Mouse (Mus musculus) forebrain, embryonic 16.5 days (tissue): Measurements from ENCODE around the gene Cdk5r1. TPM values are rescaled to one million over a fixed set of nuclear protein-coding genes. Genes with fewer than 3 reads are reported as not detected.
"Not testable (repeated sequence)": the region's sequence is repeated elsewhere in the genome, so short reads cannot be mapped to it uniquely, and the experiment has no call there.

Source experiments
- ATAC-seq: fragments of 200-750 bp; cut with Nextera tagmentation; 2 replicates; pipeline ENCODE4 v1.8.0; 2017; ENCODE audit warnings: mild to moderate bottlenecking, moderate library complexity
- H3K27ac ChIP-seq: fragments of 300-500 bp; sonication (generic); 2 replicates; pipeline ENCODE4 v1.5.1; 2014; ENCODE audit warnings: low read length, control low read depth
- H3K27me3 ChIP-seq: fragments of 300-500 bp; sonication (generic); replicated peaks from 2 replicates; pipeline ENCODE4 v1.6.1; 2014; ENCODE audit warnings: low read length; ENCODE audit not compliant: control insufficient read depth, insufficient read depth
- H3K36me3 ChIP-seq: fragments of 300-500 bp; sonication (generic); 2 replicates; pipeline ENCODE4 v1.6.1; 2014; ENCODE audit not compliant: control insufficient read depth, insufficient read depth
- H3K4me1 ChIP-seq: fragments of 300-500 bp; sonication (generic); replicated peaks from 2 replicates; pipeline ENCODE4 v1.6.1; 2014; ENCODE audit warnings: low read length; ENCODE audit not compliant: control insufficient read depth, insufficient read depth
- H3K4me2 ChIP-seq: fragments of 300-500 bp; sonication (generic); 2 replicates; pipeline ENCODE4 v1.6.1; 2014; ENCODE audit warnings: mild to moderate bottlenecking, low read length, control low read depth
- H3K4me3 ChIP-seq: fragments of 300-500 bp; sonication (generic); replicated peaks from 2 replicates; pipeline ENCODE4 v1.5.1; 2014; ENCODE audit warnings: mild to moderate bottlenecking, low read length, control low read depth
- H3K9ac ChIP-seq: fragments of 300-500 bp; sonication (generic); replicated peaks from 2 replicates; pipeline ENCODE4 v1.6.1; 2014; ENCODE audit warnings: low read depth, low read length, control low read depth
- H3K9me3 ChIP-seq: fragments of 300-500 bp; sonication (generic); 2 replicates; pipeline ENCODE4 v1.6.1; 2016; ENCODE audit warnings: low read length; ENCODE audit not compliant: control insufficient read depth
- whole genome bisulfite sequencing: fragments of 180-500 bp; shearing (Covaris S2); extraction: QIAGEN DNeasy Blood & Tissue Kit; methylation state at CpG from one replicate; pipeline ENCODE4 v1.1.7; 2014; 5-methylcytosine and 5-hydroxymethylcytosine counted together
- polyA plus RNA-seq: library from polyadenylated mRNA; unstranded; fragments of >200 nt; fragmentation: Nextera tagmentation; extraction: Ambion mirVana; gene quantifications from 2 replicates; pipeline ENCODE4 v1.2.1, GENCODE M21; 2015

The Cdk5r1 gene
- polyA plus RNA-seq, 1 experiment from 2014 or later = 109 TPM

- no peak for ATAC-seq
- Histone ChIP-seq H3K9me3 (no peaks in the 10 kb centered on the region), H3K4me3 (no peak overlapping the region), H3K4me1 (no peaks in the 10 kb centered on the region), H3K36me3 (peaks cover 12% of the 10 kb centered on the region), H3K9ac (no peak overlapping the region), H3K27ac (no peak overlapping the region), H3K4me2 (no peak overlapping the region), H3K27me3 (no peaks in the 10 kb centered on the region)
- WGBS = 100% methylated on average over 1 of the region's 1 CpGs
Observed at GRCm38 (mm10) chr11:80453198-80453597, 23.6 kb upstream of the Cdk5r1 start.

GRCm38 (mm10) chr11:80463605-80464130, 13.2 kb upstream of the Cdk5r1 start:
- WGBS = 90% methylated on average over 4 of the region's 4 CpGs
- not testable (repeated sequence) for H3K27me3 ChIP-seq, H3K4me2 ChIP-seq, ATAC-seq, H3K9ac ChIP-seq, H3K4me3 ChIP-seq, H3K4me1 ChIP-seq, H3K27ac ChIP-seq, H3K9me3 ChIP-seq
- H3K36me3 ChIP-seq = peaks cover 30% of the 10 kb centered on the region

- H3K9ac ChIP-seq = no peak overlapping the region
- peaks cover 9% of the 10 kb centered on the region; the same call in 1 of the 2 replicates for H3K36me3 ChIP-seq
- H3K27ac ChIP-seq = peak overlapping the region; percentile 88
- H3K4me1 ChIP-seq = peaks cover 12% of the 10 kb centered on the region
- H3K27me3 ChIP-seq = no peaks in the 10 kb centered on the region
- no peaks in the 10 kb centered on the region for H3K9me3 ChIP-seq
- H3K4me2 ChIP-seq = no peak overlapping the region
- no peak overlapping the region for H3K4me3 ChIP-seq
- 73% methylated on average over 16 of the region's 16 CpGs for WGBS
- ATAC-seq = no peak
Observed at GRCm38 (mm10) chr11:80471836-80472605, 4.8 kb upstream of the Cdk5r1 start.

GRCm38 (mm10) chr11:80474175-80474691, 2.6 kb upstream of the Cdk5r1 start:
- 43% methylated on average over 2 of the region's 2 CpGs for WGBS
- H3K4me3 ChIP-seq = no peak overlapping the region
- ATAC-seq = no peak
- H3K27me3 ChIP-seq = no peaks in the 10 kb centered on the region
- H3K27ac ChIP-seq = 0 out of 2 replicates have a peak overlapping the region, but pooled peaks have one; percentile 16
- peak overlapping the region; percentile 22; the same call in 1 of the 2 replicates for H3K9ac ChIP-seq
- no peak overlapping the region for H3K4me2 ChIP-seq
- H3K4me1 ChIP-seq = peaks cover 12% of the 10 kb centered on the region
- H3K9me3 ChIP-seq = no peaks in the 10 kb centered on the region
- peaks cover 8% of the 10 kb centered on the region; the same call in 1 of the 2 replicates for H3K36me3 ChIP-seq

GRCm38 (mm10) chr11:80474846-80475245, 2.0 kb upstream of the Cdk5r1 start:
- ATAC-seq = no peak
- H3K36me3 ChIP-seq = peaks cover 6% of the 10 kb centered on the region; the same call in 1 of the 2 replicates
- no peak overlapping the region for H3K4me3 ChIP-seq
- WGBS = 91% methylated on average over 11 of the region's 11 CpGs
- H3K27ac ChIP-seq = no peak overlapping the region
- peaks cover 13% of the 10 kb centered on the region for H3K4me1 ChIP-seq
- no peak overlapping the region for H3K4me2 ChIP-seq
- H3K9ac ChIP-seq = no peak overlapping the region
- no peaks in the 10 kb centered on the region for H3K9me3 ChIP-seq
- H3K27me3 ChIP-seq = no peaks in the 10 kb centered on the region

GRCm38 (mm10) chr11:80475544-80475943, 1.3 kb upstream of the Cdk5r1 start:
- H3K27me3 ChIP-seq = no peaks in the 10 kb centered on the region
- WGBS = 86% methylated on average over 9 of the region's 9 CpGs
- H3K36me3 ChIP-seq = peaks cover 6% of the 10 kb centered on the region; the same call in 1 of the 2 replicates
- no peak overlapping the region for H3K4me3 ChIP-seq
- H3K9me3 ChIP-seq = no peaks in the 10 kb centered on the region
- H3K27ac ChIP-seq = 0 out of 2 replicates have a peak overlapping the region, but pooled peaks have one; percentile 10
- peaks cover 17% of the 10 kb centered on the region for H3K4me1 ChIP-seq
- no peak overlapping the region for H3K9ac ChIP-seq
- no peak overlapping the region for H3K4me2 ChIP-seq
- no peak for ATAC-seq

GRCm38 (mm10) chr11:80477341-80478199, 747 bp downstream of the Cdk5r1 start:
- H3K9me3 ChIP-seq = no peaks in the 10 kb centered on the region
- peak; percentile 22 for ATAC-seq
- H3K4me3 ChIP-seq = peak overlapping the region; percentile 93
- H3K36me3 ChIP-seq = peaks cover 7% of the 10 kb centered on the region; the same call in 1 of the 2 replicates
- H3K4me2 ChIP-seq = peak overlapping the region; percentile 97
- H3K4me1 ChIP-seq = peaks cover 29% of the 10 kb centered on the region
- 9% methylated on average over 55 of the region's 55 CpGs for WGBS
- H3K9ac ChIP-seq = peak overlapping the region; percentile 99
- peak overlapping the region; percentile 99 for H3K27ac ChIP-seq
- H3K27me3 ChIP-seq = no peaks in the 10 kb centered on the region

GRCm38 (mm10) chr11:80478694-80479412, 2.0 kb downstream of the Cdk5r1 start:
- peak overlapping the region; percentile 99 for H3K27ac ChIP-seq
- WGBS = 12% methylated on average over 14 of the region's 14 CpGs
- peak overlapping the region; percentile 99 for H3K9ac ChIP-seq
- no peaks in the 10 kb centered on the region for H3K9me3 ChIP-seq
- peaks cover 7% of the 10 kb centered on the region; the same call in 1 of the 2 replicates for H3K36me3 ChIP-seq
- H3K4me1 ChIP-seq = peaks cover 42% of the 10 kb centered on the region
- peak overlapping the region; percentile 97 for H3K4me2 ChIP-seq
- ATAC-seq = no peak
- H3K4me3 ChIP-seq = peak overlapping the region; percentile 93
- no peaks in the 10 kb centered on the region for H3K27me3 ChIP-seq
